Mouse (Mus musculus) thymus, postnatal 0 days (tissue): ENCODE measurements around the gene Dhcr24. TPM values are rescaled to one million over a fixed set of nuclear protein-coding genes. Genes with fewer than 3 reads are reported as not detected.

Experiments
- DNase-seq: peaks from one replicate; pipeline ENCODE4 v3.0.0-alpha.2; 2015; ENCODE audit warnings: low spot score
- polyA plus RNA-seq: library from polyadenylated mRNA; unstranded; fragments of >200 nt; fragmentation: Nextera tagmentation; extraction: Ambion mirVana; gene quantifications from 2 replicates; pipeline ENCODE4 v1.2.1, GENCODE M21; 2015

The Dhcr24 gene
- polyA plus RNA-seq, 1 experiment from 2014 or later = 7.2 TPM

- DNase-seq = no peak
These were observed 46.1 kb downstream of the Dhcr24 start for GRCm38 (mm10) chr4:106606639-106607554.

- DNase-seq = no peak
These were observed 47.1 kb downstream of the Dhcr24 start for GRCm38 (mm10) chr4:106607905-106608304.

GRCm38 (mm10) chr4:106613105-106613504 is 52.3 kb downstream of the Dhcr24 start:
- DNase-seq = no peak

- peak; percentile 78 for DNase-seq
These were observed 52.7 kb downstream of the Dhcr24 start for GRCm38 (mm10) chr4:106613560-106613959.

- DNase-seq = peak; percentile 88
These were observed 53.5 kb downstream of the Dhcr24 start for GRCm38 (mm10) chr4:106614180-106614797.

- peak; percentile 74 for DNase-seq
These were observed 54.0 kb downstream of the Dhcr24 start for GRCm38 (mm10) chr4:106614881-106615280.

GRCm38 (mm10) chr4:106615637-106616036 is 54.8 kb downstream of the Dhcr24 start:
- peak; percentile 54 for DNase-seq

- peak; percentile 20 for DNase-seq
These were observed 56.2 kb downstream of the Dhcr24 start, which contains the start of gene Lexm for GRCm38 (mm10) chr4:106617056-106617455. Lexm (minus strand) TSS chr4:106617241.

GRCm38 (mm10) chr4:106618898-106619297 is 58.1 kb downstream of the Dhcr24 start:
- no peak for DNase-seq

- DNase-seq = no peak
These were observed 60.6 kb downstream of the Dhcr24 start for GRCm38 (mm10) chr4:106621428-106621827.

GRCm38 (mm10) chr4:106622030-106622493 is 61.2 kb downstream of the Dhcr24 start, which contains the start of gene Ttc22:
Ttc22 (plus strand) TSS chr4:106622432.
- no peak for DNase-seq

GRCm38 (mm10) chr4:106622712-106623111 is 61.9 kb downstream of the Dhcr24 start:
- DNase-seq = no peak

GRCm38 (mm10) chr4:106624271-106624670 is 63.4 kb downstream of the Dhcr24 start:
- DNase-seq = no peak

- no peak for DNase-seq
These were observed 67.0 kb downstream of the Dhcr24 start for GRCm38 (mm10) chr4:106627809-106628208.

GRCm38 (mm10) chr4:106628650-106629360 is 68.0 kb downstream of the Dhcr24 start:
- DNase-seq = no peak

- DNase-seq = no peak
These were observed 68.5 kb downstream of the Dhcr24 start for GRCm38 (mm10) chr4:106629374-106629773.

- DNase-seq = peak; percentile 58
These were observed 69.7 kb downstream of the Dhcr24 start for GRCm38 (mm10) chr4:106630333-106631220.

- no peak for DNase-seq
These were observed 71.5 kb downstream of the Dhcr24 start for GRCm38 (mm10) chr4:106632313-106632712.

GRCm38 (mm10) chr4:106633281-106634085 is 72.6 kb downstream of the Dhcr24 start:
- DNase-seq = no peak

GRCm38 (mm10) chr4:106634086-106634479 is 73.2 kb downstream of the Dhcr24 start:
- no peak for DNase-seq
